Mouse (Mus musculus) midbrain, embryonic 15.5 days (tissue): ENCODE measurements around the gene Dbx1. TPM values are rescaled to one million over a fixed set of nuclear protein-coding genes. Genes with fewer than 3 reads are reported as not detected.

Source experiments
- polyA plus RNA-seq: library from polyadenylated mRNA; unstranded; fragments of >200 nt; fragmentation: Nextera tagmentation; extraction: Ambion mirVana; gene quantifications from 2 replicates; pipeline ENCODE4 v1.2.1, GENCODE M21; 2015

Dbx1 gene
- polyA plus RNA-seq, 1 experiment from 2014 or later: 23.2 TPM

Other genes starting within 250 kb of the Dbx1 start
- 3.0 and 3.5 TPM in 2 replicates for gene Htatip2, start 122.3 kb upstream of the Dbx1 start, polyA plus RNA-seq
- 46.9 and 48.3 TPM in 2 replicates for gene Prmt3, start 141.5 kb upstream of the Dbx1 start, polyA plus RNA-seq